Mouse (Mus musculus) megakaryocyte, adult 5-6 weeks (primary cell): ENCODE results near the gene Gfm1. TPM values are rescaled to one million over a fixed set of nuclear protein-coding genes. Genes with fewer than 3 reads are reported as not detected.
A peak's percentile ranks its signal among the peaks of the same experiment; 100 is the strongest.

Source experiments
- ATAC-seq: 2 replicates; pipeline ENCODE4 v1.8.0; 2016; ENCODE audit warnings: mild to moderate bottlenecking, inconsistent platforms; ENCODE audit not compliant: poor library complexity, severe bottlenecking
- total RNA-seq, 2 experiments: library from RNA; stranded (forward) in 1 of 2; stranded (reverse) in 1 of 2; fragments of 153-499, 151-499 nt in 1 of 2; fragments of 221-1000, 200-1000 nt in 1 of 2; gene quantifications; 2 replicates each; pipeline versions ENCODE4 v1.2.3 to v1.2.4; 2015 to 2017

Gene Gfm1
- total RNA-seq, 2 experiments from 2014 or later: 23.1 to 28.4 TPM

DNA sequence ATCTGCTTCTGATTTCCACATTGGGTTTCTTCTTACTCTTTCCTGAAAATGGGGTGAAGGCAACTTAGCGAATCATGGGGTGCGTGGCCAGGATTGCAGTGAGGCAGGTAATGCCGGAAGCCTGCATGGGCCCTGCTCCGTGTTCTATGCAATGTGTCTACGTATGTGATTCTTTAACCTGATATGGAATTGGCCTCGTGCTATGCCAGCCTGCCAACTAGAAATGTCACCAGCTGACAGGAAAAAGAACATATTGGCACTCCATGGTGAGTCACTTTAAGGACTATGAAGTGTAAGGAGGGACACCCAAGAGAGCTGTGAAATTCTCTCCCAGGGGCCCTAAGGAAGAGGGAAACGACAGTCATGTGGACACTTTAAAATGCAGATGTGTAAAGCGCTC is 63.2 kb downstream of the Gfm1 start:
- no peak for ATAC-seq

DNA sequence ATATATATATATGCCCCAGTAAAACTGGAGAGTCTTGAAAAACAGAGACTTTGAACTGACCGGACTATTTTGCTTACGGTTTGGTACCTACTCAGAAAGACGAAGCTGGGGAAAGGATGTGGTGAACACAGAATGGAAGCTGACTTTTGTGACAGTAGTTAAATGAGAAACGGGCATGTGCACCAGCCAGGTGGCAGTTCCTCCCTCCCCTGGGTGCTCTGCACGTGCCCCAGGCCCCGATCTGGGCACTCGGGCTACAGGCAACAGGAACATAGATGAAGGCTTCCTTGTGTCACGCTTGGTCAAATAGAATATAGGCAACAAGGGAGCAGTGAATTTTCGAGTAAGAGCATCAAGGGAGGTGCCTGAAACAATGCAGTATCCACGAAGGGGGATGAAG is 66.4 kb downstream of the Gfm1 start:
- ATAC-seq: no peak

DNA sequence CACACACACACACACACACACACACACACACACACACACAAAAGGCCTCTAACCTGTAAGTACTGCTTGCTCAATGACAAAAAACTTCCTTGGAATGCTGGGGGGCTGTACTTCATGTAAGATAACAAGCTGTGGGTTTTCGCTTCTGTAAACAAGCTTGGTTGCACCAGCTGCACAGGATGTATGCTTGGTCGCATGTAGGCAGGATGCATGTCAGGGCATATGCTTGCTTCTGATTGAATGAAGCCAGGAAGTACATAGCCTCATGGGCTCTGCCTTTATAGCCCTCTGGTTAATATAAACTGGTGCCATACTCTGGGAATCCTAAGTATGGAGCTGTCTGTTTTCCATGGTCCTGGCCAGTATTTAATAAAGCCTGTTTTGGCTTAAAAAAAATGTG is 68.1 kb downstream of the Gfm1 start:
- no peak for ATAC-seq

DNA sequence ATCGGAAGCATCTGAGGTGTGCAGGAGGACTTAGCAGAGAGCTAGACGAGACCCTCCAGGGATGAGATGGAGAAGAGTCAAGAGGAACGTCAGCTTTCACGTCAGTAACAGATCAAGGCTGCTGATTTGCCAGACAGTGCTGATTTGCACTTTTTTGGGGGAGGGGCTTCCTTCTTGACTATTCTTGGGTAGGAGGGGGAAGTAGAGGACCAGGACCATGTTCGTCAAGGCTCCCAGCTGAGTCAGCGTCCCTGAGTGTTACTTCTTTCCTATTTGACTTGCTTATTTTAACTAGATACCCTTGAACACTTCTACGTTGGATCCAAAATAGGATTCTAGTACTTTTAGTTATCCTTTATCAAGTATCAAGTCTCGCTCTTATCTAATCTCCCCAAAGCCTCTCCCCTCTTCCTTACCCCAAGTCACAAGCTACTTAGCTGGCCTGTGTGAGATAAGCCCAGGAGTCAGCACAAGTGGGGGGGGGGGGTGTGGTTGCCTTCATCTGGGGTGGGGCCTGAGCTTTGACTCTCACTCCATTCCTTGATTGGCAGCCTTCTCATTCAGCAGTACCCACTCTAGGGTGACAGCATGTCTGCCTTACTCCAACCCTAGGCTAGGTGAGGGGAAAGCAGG is 69.0 kb downstream of the Gfm1 start:
- ATAC-seq: no peak

DNA sequence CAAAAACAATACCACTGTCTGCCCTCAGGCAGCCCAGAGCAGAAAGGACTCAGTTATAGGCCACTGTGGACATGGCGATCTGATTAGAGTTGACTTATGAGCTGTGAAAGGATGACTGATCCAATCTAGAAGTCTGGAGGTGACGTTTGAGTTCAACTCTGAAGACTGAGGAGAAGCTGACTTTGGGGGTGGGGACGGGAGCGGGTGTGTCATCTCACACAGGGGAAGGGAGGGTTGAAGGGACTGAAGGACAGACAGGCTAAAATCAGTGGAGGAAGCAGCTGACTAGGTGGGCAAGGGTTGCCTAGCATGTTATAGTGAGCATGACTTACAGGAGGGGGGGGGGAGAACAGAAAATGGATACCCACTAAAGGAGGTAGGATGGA is 69.5 kb downstream of the Gfm1 start:
- ATAC-seq: no peak

DNA sequence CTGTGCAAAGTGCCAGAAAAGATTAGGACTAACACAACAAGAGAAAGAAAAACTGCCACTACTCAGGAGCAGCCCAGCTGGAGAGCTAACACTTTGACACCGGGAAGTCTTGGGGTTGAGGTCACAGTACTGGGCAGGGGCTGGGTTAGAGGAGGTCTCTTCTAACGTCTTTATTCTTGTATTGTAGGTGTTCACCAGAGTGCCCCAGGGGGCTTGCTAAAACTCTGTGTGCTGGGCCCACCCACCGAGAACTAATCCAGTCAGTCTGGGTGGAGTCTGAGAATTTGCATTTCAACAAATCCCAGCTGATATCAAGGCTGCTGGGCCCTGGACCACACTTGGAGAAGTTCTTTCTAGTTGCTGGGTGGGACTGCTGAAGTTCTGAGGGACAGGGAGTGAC is 74.0 kb downstream of the Gfm1 start:
- ATAC-seq: no peak

DNA sequence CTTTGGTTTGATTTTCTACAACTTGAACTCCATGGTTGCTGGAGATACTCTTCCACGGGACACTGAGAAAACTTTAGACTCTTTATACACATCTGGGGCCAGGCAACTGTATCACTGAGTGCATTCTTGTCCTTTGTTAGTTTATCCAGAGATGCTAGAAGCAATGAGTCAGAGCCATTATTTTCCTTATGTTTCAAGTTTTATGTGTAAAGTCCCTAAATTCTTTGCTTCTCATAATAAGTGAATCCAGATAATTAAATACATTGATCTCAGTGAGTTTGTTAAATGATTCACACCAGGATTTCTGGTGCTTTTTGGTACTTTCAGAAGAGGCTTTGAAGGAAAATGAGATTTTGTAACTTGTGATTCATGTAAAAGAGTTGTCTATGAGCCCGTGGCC is 75.4 kb downstream of the Gfm1 start:
- ATAC-seq: no peak

DNA sequence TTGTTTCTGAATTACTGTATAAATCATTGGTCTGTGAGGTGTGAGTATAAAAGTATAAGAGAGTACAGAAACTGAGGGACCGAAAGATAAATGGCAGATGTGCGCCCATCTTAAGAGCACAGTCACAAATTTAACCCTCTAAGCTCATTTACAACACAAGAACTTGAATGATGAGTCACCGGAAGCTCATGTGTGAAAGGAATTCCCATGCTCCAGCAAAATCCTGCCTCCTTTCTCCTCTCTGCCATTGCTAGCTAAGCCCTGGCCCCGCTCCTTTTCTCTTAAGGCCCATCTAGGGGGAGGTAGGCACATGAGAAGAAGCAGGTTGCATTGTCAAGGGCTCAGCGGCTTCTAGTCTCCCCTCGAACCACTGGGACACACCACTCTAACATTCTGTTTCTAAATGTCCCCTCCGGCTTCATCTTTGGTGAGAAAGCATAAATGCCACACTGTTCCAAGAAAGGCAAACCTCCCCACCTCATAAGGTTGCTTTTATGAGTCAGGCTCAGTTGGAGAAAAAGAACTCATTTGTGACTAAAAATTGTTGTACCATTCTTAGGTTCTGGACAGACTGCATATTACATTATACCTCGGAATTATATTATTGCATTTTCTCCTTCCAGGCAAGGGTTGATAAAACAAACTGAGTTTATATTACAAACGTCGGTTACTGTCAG is 78.5 kb downstream of the Gfm1 start:
- ATAC-seq: no peak

DNA sequence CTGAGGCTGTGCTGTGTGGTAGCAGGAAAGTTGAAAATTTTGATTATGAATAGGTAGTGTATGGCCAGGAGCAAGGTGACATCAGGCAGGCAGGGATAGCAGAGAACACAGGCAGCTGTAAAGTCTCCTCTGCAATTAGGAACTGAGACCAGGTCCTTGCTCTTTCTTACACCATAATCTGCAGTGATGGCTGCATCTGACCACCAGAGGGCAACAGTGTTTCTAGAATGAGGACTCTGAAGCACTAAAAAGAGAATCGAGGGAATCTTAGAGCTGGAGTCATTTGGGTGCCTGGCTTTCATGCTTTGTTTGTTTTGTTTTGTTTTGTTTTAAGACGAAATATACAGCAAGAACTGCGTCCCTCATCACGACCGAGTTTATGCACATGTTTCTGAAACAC is 82.9 kb downstream of the Gfm1 start:
- ATAC-seq: peak; percentile 85

DNA sequence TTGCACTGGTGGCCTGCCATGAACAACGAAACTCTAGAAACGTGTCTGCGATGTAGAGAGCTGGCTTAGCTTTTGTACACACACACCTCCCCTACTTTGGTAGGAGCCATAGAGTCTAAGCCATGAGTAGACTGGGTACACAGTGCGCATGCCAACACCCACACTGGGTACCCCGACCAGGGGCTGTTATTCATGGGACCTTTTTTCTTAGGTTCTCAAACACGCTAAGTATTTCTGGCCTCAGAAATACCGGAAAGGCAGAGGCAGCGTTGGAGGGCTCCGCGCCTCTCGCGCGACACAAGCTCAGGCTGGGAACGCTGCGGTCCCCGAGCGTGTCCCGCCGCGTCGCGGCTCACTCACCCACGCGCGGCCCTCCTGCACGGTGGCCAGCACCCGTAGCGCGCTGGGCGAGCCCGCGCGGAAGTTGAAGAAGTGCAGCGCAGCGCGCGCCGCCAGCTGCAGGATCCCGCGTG is 84.9 kb downstream of the Gfm1 start:
- ATAC-seq: peak; percentile 34

DNA sequence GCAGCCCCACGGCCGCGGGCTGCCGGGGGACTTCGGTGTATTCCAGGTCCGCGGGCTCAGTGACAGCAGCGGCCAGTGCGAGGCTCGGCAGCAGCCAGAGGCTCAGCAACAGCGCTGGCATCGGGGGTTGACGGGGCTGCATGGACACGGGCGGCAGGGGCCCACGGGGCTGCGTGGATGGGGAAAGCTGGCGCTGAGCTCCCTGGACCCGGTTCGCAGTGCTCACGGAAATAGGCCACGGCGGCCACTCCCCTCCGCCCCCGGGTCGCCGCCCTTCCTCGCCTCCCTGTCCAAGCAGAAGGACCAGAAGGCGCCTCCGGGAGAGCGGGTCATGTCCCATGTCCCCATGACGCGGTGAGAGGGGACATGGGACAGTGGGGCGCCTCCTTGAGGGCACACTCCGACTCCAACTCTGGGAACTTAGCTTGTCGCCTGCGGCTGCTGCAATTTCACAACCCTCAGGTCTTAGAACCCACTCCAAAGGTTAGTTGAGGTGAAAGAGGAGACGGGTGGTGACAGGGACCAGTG is 85.4 kb downstream of the Gfm1 start, which contains the start of gene Rarres1:
Rarres1 (minus strand) TSS at position 250 of the 528 bp plus-strand sequence.
- peak; percentile 51 for ATAC-seq

DNA sequence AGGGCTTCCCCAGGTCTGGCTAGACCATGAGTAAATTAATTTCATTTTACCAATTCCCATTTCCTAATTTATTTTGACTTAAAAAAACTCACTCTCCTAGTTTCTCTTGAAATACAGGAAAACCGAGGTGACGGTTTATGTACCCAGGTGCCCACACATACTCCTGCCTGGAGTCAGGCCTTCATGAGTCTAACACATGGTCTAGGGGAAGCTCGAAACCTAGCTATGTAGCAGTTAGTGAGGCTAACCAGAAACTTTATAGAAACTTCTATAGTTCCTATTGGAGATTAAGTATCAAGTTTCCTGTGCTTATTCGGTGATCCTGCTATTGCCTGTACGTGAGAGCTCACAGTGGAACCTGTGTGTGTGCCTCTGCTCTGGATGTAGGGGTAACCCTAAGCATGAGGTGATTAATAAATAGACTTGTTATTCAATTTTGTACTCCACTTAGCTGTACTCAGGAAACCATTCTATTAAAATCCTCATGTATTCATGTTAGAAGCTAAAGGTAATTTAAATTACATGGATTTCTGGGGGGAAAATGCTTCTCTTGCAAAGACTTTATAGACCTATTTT is 90.8 kb downstream of the Gfm1 start:
- no peak for ATAC-seq

DNA sequence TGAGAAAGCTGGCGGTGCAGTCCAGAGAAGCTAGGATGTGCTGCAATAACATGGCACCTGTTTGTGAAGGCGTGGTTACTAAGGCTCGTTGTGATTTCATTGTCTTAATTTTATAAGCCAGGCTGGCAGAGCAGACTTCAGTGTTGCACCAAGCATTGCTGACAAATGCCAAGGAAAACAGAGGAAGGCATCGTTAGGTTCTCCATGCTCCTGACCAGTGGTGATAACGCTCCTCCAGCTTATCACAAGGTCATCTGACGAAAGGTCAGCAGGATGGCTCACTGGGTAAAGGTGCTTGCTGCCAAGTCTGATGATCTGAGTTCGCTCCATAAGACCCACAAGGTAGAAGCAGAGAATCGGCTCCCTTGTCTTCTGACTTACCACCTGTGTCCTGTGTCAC is 92.8 kb downstream of the Gfm1 start:
- ATAC-seq: no peak

DNA sequence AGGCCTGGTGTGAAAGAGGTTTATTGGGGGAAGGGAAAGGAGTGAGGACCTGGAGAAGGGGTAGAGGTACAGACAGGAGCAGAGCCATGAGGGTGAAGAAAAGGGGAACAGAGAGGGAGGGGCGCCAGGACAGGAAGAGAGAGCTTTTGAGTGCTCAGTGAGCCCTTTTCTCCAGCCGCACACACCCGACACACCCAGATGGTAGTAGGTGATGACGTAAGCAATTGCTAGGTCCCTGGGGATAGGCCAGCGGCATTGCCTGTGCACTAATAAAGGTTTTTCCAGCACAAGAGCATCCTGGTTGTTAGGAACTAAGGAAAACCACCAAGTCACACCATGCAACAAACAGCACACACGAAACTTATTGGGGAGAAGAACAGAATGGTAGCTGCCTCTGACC is 94.9 kb downstream of the Gfm1 start:
- peak; percentile 69 for ATAC-seq

Other genes starting within 250 kb of the Gfm1 start
- gene Mlf1, start 56.0 kb upstream of the Gfm1 start, total RNA-seq (2015): 0.91 and 1.2 TPM in 2 replicates
- 0.44 TPM in 1 of 2 replicates, not detected in the other for gene Mlf1, start 56.0 kb upstream of the Gfm1 start, total RNA-seq (2017)
- not detected in 2 replicates for gene Gm17402, start 54.9 kb upstream of the Gfm1 start, total RNA-seq (2015)
- gene Gm17402, start 54.9 kb upstream of the Gfm1 start, total RNA-seq (2017): not detected in 2 replicates
- gene Lxn, start 33.8 kb downstream of the Gfm1 start, total RNA-seq (2015): 43.4 and 52.6 TPM in 2 replicates
- gene Lxn, start 33.8 kb downstream of the Gfm1 start, total RNA-seq (2017): 13.5 and 20.9 TPM in 2 replicates
- gene Rarres1, start 85.4 kb downstream of the Gfm1 start, total RNA-seq (2015): not detected in 2 replicates
- gene Rarres1, start 85.4 kb downstream of the Gfm1 start, total RNA-seq (2017): not detected in 2 replicates
- 94.3 and 108 TPM in 2 replicates for gene Mfsd1, start 152.6 kb downstream of the Gfm1 start, total RNA-seq (2015)
- gene Mfsd1, start 152.6 kb downstream of the Gfm1 start, total RNA-seq (2017): 248 and 267 TPM in 2 replicates